Mouse (Mus musculus) thymus, adult 2 months (tissue): Measurements from ENCODE around the gene Scgb3a1. TPM values are rescaled to one million over a fixed set of nuclear protein-coding genes. Genes with fewer than 3 reads are reported as not detected.

Experiments
- DNase-seq: peaks from one replicate; pipeline ENCODE4 v3.0.0; 2021
- H3K27ac ChIP-seq: fragments of 200-500 bp; 2 replicates; pipeline ENCODE4 v1.5.1; 2012; ENCODE audit warnings: low read length, control low read depth; ENCODE audit not compliant: control insufficient read depth, insufficient read depth
- H3K27me3 ChIP-seq: fragments of 200-500 bp; 2 replicates; pipeline ENCODE4 v1.6.1; 2012; ENCODE audit warnings: mild to moderate bottlenecking, low read length, moderate library complexity, mixed read lengths; ENCODE audit not compliant: control insufficient read depth, insufficient read depth
- H3K36me3 ChIP-seq: fragments of 200-500 bp; 2 replicates; pipeline ENCODE4 v1.6.1; 2012; ENCODE audit warnings: mild to moderate bottlenecking, low read length, moderate library complexity; ENCODE audit not compliant: control insufficient read depth, insufficient read depth
- H3K4me1 ChIP-seq: fragments of 200-500 bp; replicated peaks from 2 replicates; pipeline ENCODE4 v1.6.1; 2012; ENCODE audit warnings: low read length; ENCODE audit not compliant: control insufficient read depth, insufficient read depth
- H3K4me3 ChIP-seq: fragments of 200-500 bp; 2 replicates; pipeline ENCODE4 v1.5.1; 2012; ENCODE audit warnings: mild to moderate bottlenecking, low read length, control low read depth, moderate library complexity; ENCODE audit not compliant: control insufficient read depth, insufficient read depth
- CTCF ChIP-seq: fragments of 200-500 bp; IDR thresholded peaks from 2 replicates; pipeline ENCODE4 v1.5.1; 2012; ENCODE audit warnings: mild to moderate bottlenecking, control low read depth, low read length, moderate library complexity, borderline replicate concordance; ENCODE audit not compliant: control insufficient read depth, poor library complexity, insufficient read depth; ENCODE audit errors: extremely low read depth
- POLR2A ChIP-seq: fragments of 200-500 bp; IDR thresholded peaks from 2 replicates; pipeline ENCODE4 v1.6.1; 2012; ENCODE audit warnings: mild to moderate bottlenecking, low read length, control low read depth, moderate library complexity; ENCODE audit not compliant: control insufficient read depth, poor library complexity, insufficient read depth; ENCODE audit errors: extremely low read depth
- WGBS: fragments of 180-500 bp; shearing (Covaris S2); methylation state at CpG from one replicate; pipeline ENCODE4 v1.1.7; 2018; 5-methylcytosine and 5-hydroxymethylcytosine counted together
- polyA plus RNA-seq: library from polyadenylated mRNA; depleted of rRNA; stranded (reverse); fragments of >200 nt; gene quantifications from 2 replicates; pipeline ENCODE4 v1.2.3, GENCODE M21; 2012

Gene Scgb3a1
- polyA plus RNA-seq, 1 experiment: 7.8 TPM

GRCm38 (mm10) chr11:49650113-49650993 is 13.1 kb upstream of the Scgb3a1 start:
- no peaks in the 10 kb centered on the region for H3K4me1 ChIP-seq
- DNase-seq: no peak
- WGBS: 75% methylated on average over 18 of the region's 18 CpGs
- no peak for TF ChIP-seq POLR2A
- peak; percentile 52; the same call in 1 of the 2 replicates for TF ChIP-seq CTCF
- no peaks in the 10 kb centered on the region for H3K36me3 ChIP-seq
- H3K4me3 ChIP-seq: no peak overlapping the region
- no peaks in the 10 kb centered on the region for H3K27me3 ChIP-seq
- H3K27ac ChIP-seq: no peak overlapping the region

GRCm38 (mm10) chr11:49650994-49651761 is 12.2 kb upstream of the Scgb3a1 start:
- WGBS: 76% methylated on average over 16 of the region's 16 CpGs
- no peaks in the 10 kb centered on the region for H3K36me3 ChIP-seq
- no peak overlapping the region for H3K4me3 ChIP-seq
- no peaks in the 10 kb centered on the region for H3K27me3 ChIP-seq
- H3K4me1 ChIP-seq: no peaks in the 10 kb centered on the region
- no peak for DNase-seq
- no peak overlapping the region for H3K27ac ChIP-seq
- no peak for TF ChIP-seq CTCF
- no peak for TF ChIP-seq POLR2A

DNA sequence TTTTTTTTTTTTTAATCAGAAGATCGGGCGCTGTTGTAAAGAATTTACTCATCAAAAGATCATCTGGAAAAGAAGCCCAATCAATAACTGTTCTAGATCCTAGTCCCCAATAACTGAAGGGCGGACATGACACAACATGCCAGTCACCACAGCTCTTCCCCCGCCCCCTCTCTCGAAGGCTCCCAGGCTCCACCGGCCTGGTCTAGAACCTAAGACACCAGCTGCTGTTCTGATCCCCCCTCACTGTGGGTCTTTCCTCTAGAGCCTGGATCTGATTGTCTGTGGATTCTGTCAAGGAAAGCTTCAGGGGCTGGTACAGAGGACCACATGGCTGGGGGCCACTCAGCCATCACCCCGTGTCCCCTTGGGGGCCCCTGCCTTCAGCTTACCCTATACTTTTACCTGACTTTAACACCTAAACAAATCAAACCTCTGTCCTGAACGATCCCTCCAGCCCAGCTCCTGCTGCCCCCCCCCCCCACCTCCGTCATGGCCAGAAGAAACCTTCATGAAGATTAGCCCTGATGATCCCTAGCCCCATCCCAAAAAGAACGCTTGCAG is 11.6 kb upstream of the Scgb3a1 start:
- H3K27ac ChIP-seq: no peak overlapping the region
- no peak for DNase-seq
- TF ChIP-seq POLR2A: no peak
- TF ChIP-seq CTCF: no peak
- H3K36me3 ChIP-seq: no peaks in the 10 kb centered on the region
- H3K4me3 ChIP-seq: no peak overlapping the region
- no peaks in the 10 kb centered on the region for H3K4me1 ChIP-seq
- H3K27me3 ChIP-seq: no peaks in the 10 kb centered on the region
- 93% methylated on average over 10 of the region's 10 CpGs for WGBS

GRCm38 (mm10) chr11:49652401-49653078 is 10.9 kb upstream of the Scgb3a1 start:
- no peak overlapping the region for H3K27ac ChIP-seq
- H3K36me3 ChIP-seq: no peaks in the 10 kb centered on the region
- peak; percentile 86 for DNase-seq
- no peaks in the 10 kb centered on the region for H3K27me3 ChIP-seq
- TF ChIP-seq CTCF (peak; percentile 27; the same call in 1 of the 2 replicates), POLR2A (no peak)
- 23% methylated on average over 19 of the region's 19 CpGs for WGBS
- no peaks in the 10 kb centered on the region for H3K4me1 ChIP-seq
- H3K4me3 ChIP-seq: no peak overlapping the region

GRCm38 (mm10) chr11:49653079-49653408 is 10.4 kb upstream of the Scgb3a1 start:
- TF ChIP-seq CTCF (no peak), POLR2A (no peak)
- DNase-seq: no peak
- H3K36me3 ChIP-seq: no peaks in the 10 kb centered on the region
- H3K4me1 ChIP-seq: no peaks in the 10 kb centered on the region
- H3K4me3 ChIP-seq: no peak overlapping the region
- 52% methylated on average over 11 of the region's 11 CpGs for WGBS
- H3K27ac ChIP-seq: no peak overlapping the region
- H3K27me3 ChIP-seq: no peaks in the 10 kb centered on the region

DNA sequence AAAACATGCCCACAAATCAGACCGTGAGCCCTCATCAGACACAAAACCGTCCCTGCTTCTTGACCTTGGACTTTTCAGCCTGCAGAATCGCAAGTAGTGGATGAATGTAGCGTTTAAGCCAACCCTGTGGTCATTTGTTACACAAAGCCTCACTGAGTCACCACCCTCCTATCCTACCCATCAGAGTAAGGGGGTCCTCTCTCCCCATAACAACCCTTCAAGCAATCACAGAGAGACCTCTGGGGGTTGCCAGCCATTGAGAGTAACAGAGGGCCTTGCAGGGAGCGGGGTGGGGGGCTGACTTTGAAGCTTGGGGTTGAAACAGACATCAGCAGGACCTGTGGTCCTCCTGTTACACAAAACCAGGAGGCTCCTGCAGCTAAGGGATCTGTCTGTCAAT is 8.8 kb upstream of the Scgb3a1 start:
- DNase-seq: no peak
- H3K27me3 ChIP-seq: no peaks in the 10 kb centered on the region
- 98% methylated on average over 5 of the region's 5 CpGs for WGBS
- H3K27ac ChIP-seq: no peak overlapping the region
- H3K4me3 ChIP-seq: no peak overlapping the region
- no peaks in the 10 kb centered on the region for H3K36me3 ChIP-seq
- H3K4me1 ChIP-seq: peaks cover 11% of the 10 kb centered on the region
- TF ChIP-seq CTCF (no peak), POLR2A (no peak)
